Mouse (Mus musculus) ES-Bruce4 (cell line): ENCODE data around the gene Nxnl1. TPM values are rescaled to one million over a fixed set of nuclear protein-coding genes. Genes with fewer than 3 reads are reported as not detected.

ENCODE experiments used
- H3K27ac ChIP-seq: 2 replicates; pipeline ENCODE4 v1.5.1; 2012; ENCODE audit warnings: low read length, inconsistent platforms; ENCODE audit not compliant: insufficient read depth
- H3K27me3 ChIP-seq: 2 replicates; pipeline ENCODE4 v1.6.1; 2012; ENCODE audit warnings: mild to moderate bottlenecking, low read length, inconsistent platforms; ENCODE audit not compliant: control insufficient read depth, poor library complexity, insufficient read depth, severe bottlenecking
- H3K36me3 ChIP-seq: 2 replicates; pipeline ENCODE4 v1.6.1; 2012; ENCODE audit warnings: inconsistent platforms, mild to moderate bottlenecking, low read length, moderate library complexity; ENCODE audit not compliant: control insufficient read depth, poor library complexity, insufficient read depth, severe bottlenecking
- H3K4me1 ChIP-seq: one replicate; pipeline ENCODE4 v1.8.1; 2011; ENCODE audit warnings: low read length; ENCODE audit not compliant: control insufficient read depth, insufficient read depth
- H3K4me3 ChIP-seq: 2 replicates; pipeline ENCODE4 v1.5.1; 2011; ENCODE audit warnings: low read depth, mild to moderate bottlenecking, low read length
- H3K9ac ChIP-seq: 2 replicates; pipeline ENCODE4 v1.6.1; 2012; ENCODE audit warnings: low read depth, mild to moderate bottlenecking, inconsistent platforms; ENCODE audit not compliant: poor library complexity, severe bottlenecking
- H3K9me3 ChIP-seq: replicated peaks from 2 replicates; pipeline ENCODE4 v1.6.1; 2012; ENCODE audit warnings: mild to moderate bottlenecking, low read length, inconsistent platforms; ENCODE audit not compliant: control insufficient read depth, poor library complexity, insufficient read depth, severe bottlenecking
- CTCF ChIP-seq: IDR thresholded peaks from one replicate; pipeline ENCODE4 v1.8.1; 2011; ENCODE audit warnings: low read depth, low read length
- EP300 ChIP-seq: IDR thresholded peaks from 2 replicates; pipeline ENCODE4 v1.6.1; 2011; ENCODE audit warnings: low read depth, low read length; ENCODE audit not compliant: insufficient read depth
- POLR2A ChIP-seq: IDR thresholded peaks from one replicate; pipeline ENCODE4 v1.8.1; 2011; ENCODE audit warnings: low read length; ENCODE audit not compliant: insufficient read depth
- polyA plus RNA-seq: library from polyadenylated mRNA; stranded (reverse); fragments of >200 nt; gene quantifications from 2 replicates; pipeline ENCODE4 v1.2.4, GENCODE M21; 2011; ENCODE audit warnings: low read depth; ENCODE audit not compliant: missing spikeins, insufficient read depth, insufficient read length

The Nxnl1 gene
- polyA plus RNA-seq, 1 experiment, result not detected

- Histone ChIP-seq H3K4me3 (peak within 1 kb of the TSS; percentile 80), H3K4me1 (no peaks in the 10 kb centered on the region), H3K27me3 (no peaks in the 10 kb centered on the region), H3K27ac (peak within 1 kb of the TSS; percentile 45), H3K36me3 (no peaks in the 10 kb centered on the region), H3K9me3 (no peaks in the 10 kb centered on the region), H3K9ac (peak within 1 kb of the TSS; percentile 92)
- TF ChIP-seq EP300 (no peak; the same call in 1 of the 2 replicates), CTCF (no peak), POLR2A (peak; percentile 76)
Observed at GRCm38 (mm10) chr8:71591471-71592373, 25.3 kb upstream of the Nxnl1 start, which contains the start of gene Pgls. Pgls (plus strand) TSS chr8:71592176.

GRCm38 (mm10) chr8:71591017-71591416 lies 24.6 kb upstream of the Nxnl1 start:
- TF ChIP-seq EP300, result no peak
- no peak for TF ChIP-seq CTCF
- no peak for TF ChIP-seq POLR2A
- Histone ChIP-seq H3K4me3 (peak overlapping the region; percentile 62), H3K4me1 (no peaks in the 10 kb centered on the region), H3K36me3 (no peaks in the 10 kb centered on the region; the same call in 1 of the 2 replicates), H3K9ac (peak overlapping the region; percentile 92), H3K27me3 (no peaks in the 10 kb centered on the region), H3K9me3 (no peaks in the 10 kb centered on the region), H3K27ac (peak overlapping the region; percentile 20)

- Histone ChIP-seq H3K27ac (no peak overlapping the region), H3K9ac (no peak overlapping the region), H3K27me3 (no peaks in the 10 kb centered on the region), H3K4me3 (no peak overlapping the region), H3K4me1 (no peaks in the 10 kb centered on the region), H3K36me3 (no peaks in the 10 kb centered on the region; the same call in 1 of the 2 replicates), H3K9me3 (no peaks in the 10 kb centered on the region)
- TF ChIP-seq CTCF (no peak), POLR2A (no peak), EP300 (no peak)
Observed at GRCm38 (mm10) chr8:71588762-71589161, 22.4 kb upstream of the Nxnl1 start.

GRCm38 (mm10) chr8:71586891-71587290 lies 20.5 kb upstream of the Nxnl1 start:
- H3K36me3 ChIP-seq, result no peaks in the 10 kb centered on the region; the same call in 1 of the 2 replicates
- no peaks in the 10 kb centered on the region for H3K27me3 ChIP-seq
- H3K4me1 ChIP-seq, result no peaks in the 10 kb centered on the region
- H3K9me3 ChIP-seq, result no peaks in the 10 kb centered on the region
- H3K9ac ChIP-seq, result no peak overlapping the region
- H3K27ac ChIP-seq, result no peak overlapping the region
- TF ChIP-seq EP300 (no peak), CTCF (peak; percentile 76), POLR2A (no peak)
- no peak overlapping the region for H3K4me3 ChIP-seq

GRCm38 (mm10) chr8:71580201-71580600 lies 13.8 kb upstream of the Nxnl1 start:
- TF ChIP-seq POLR2A (no peak), CTCF (peak; percentile 45), EP300 (no peak)

GRCm38 (mm10) chr8:71579476-71579875 lies 13.1 kb upstream of the Nxnl1 start:
- H3K27me3 ChIP-seq, result no peaks in the 10 kb centered on the region
- no peaks in the 10 kb centered on the region for H3K36me3 ChIP-seq
- H3K27ac ChIP-seq, result no peak overlapping the region
- peaks cover 2% of the 10 kb centered on the region for H3K4me1 ChIP-seq
- H3K4me3 ChIP-seq, result peak overlapping the region; percentile 42
- H3K9me3 ChIP-seq, result no peaks in the 10 kb centered on the region
- no peak for TF ChIP-seq CTCF
- no peak for TF ChIP-seq POLR2A
- TF ChIP-seq EP300, result no peak
- peak overlapping the region; percentile 43 for H3K9ac ChIP-seq

More at GRCm38 (mm10) chr8:71580201-71580600, 13.8 kb upstream of the Nxnl1 start:
- H3K27me3 ChIP-seq, result no peaks in the 10 kb centered on the region
- H3K4me1 ChIP-seq, result peaks cover 2% of the 10 kb centered on the region
- peak overlapping the region; percentile 55 for H3K4me3 ChIP-seq
- H3K9ac ChIP-seq, result peak overlapping the region; percentile 43
- H3K36me3 ChIP-seq, result no peaks in the 10 kb centered on the region
- no peaks in the 10 kb centered on the region for H3K9me3 ChIP-seq
- peak overlapping the region; percentile 6; the same call in 1 of the 2 replicates for H3K27ac ChIP-seq
